Mouse (Mus musculus): Measurements from ENCODE around the gene Gm4027.
"Not testable (repeated sequence)": the region's sequence is repeated elsewhere in the genome, so short reads cannot be mapped to it uniquely, and the experiment has no call there.

Gm4027 gene

GRCm38 (mm10) chr12:87618569-87618968 lies at the start of gene Gm4027:
Gene Gm4027, plus strand, starts transcription at chr12:87618869.
- DNase-seq, result not testable (repeated sequence)

GRCm38 (mm10) chr12:87601388-87601787 lies 17.3 kb upstream of the Gm4027 start:
- DNase-seq, result not testable (repeated sequence)

GRCm38 (mm10) chr12:87602388-87602787 lies 16.3 kb upstream of the Gm4027 start, which contains the start of gene Oog1:
Gene Oog1, plus strand, starts transcription at chr12:87602688.
- not testable (repeated sequence) for DNase-seq

- DNase-seq, result not testable (repeated sequence)
Measured at GRCm38 (mm10) chr12:87644520-87644919, 25.9 kb downstream of the Gm4027 start, which contains the start of gene Gm16381. Gene Gm16381, minus strand, starts transcription at chr12:87644620.

GRCm38 (mm10) chr12:87652916-87653703 lies 34.4 kb downstream of the Gm4027 start:
- not testable (repeated sequence) for DNase-seq
